Mouse (Mus musculus) heart, adult 2 months (tissue): ENCODE results near the gene Klhl40.

Experiments
- CTCF ChIP-seq: fragments of 200-600 bp; IDR thresholded peaks from 2 replicates; pipeline ENCODE4 v1.8.1; 2022; ENCODE audit warnings: antibody characterized with exemption, mild to moderate bottlenecking, moderate library complexity
- EP300 ChIP-seq: fragments of 200-500 bp; IDR thresholded peaks from 2 replicates; pipeline ENCODE4 v1.6.1; 2011; ENCODE audit warnings: low read depth, low read length, control low read depth; ENCODE audit not compliant: insufficient read depth

- no peak for TF ChIP-seq CTCF
- TF ChIP-seq EP300, result no peak
These were observed 14.6 kb upstream of the Klhl40 start for GRCm38 (mm10) chr9:121762761-121763160.
